Mouse (Mus musculus) Patski (cell line): ENCODE data around the gene Tbc1d22b. TPM values are rescaled to one million over a fixed set of nuclear protein-coding genes. Genes with fewer than 3 reads are reported as not detected.
A peak's percentile ranks its signal among the peaks of the same experiment; 100 is the strongest.

ENCODE experiments used
- ATAC-seq: fragments of 100-300 bp; one replicate; pipeline ENCODE4 v1.8.0; 2021
- CTCF ChIA-PET: fragments of 350-600 bp; sonication (Branson Sonifier 250); formaldehyde crosslinking; loops from one replicate; lab custom pipeline; 2022; ENCODE audit warnings: inconsistent platforms; lab: Charles Lee
- POLR2A ChIA-PET: fragments of 350-600 bp; sonication (Branson Sonifier 250); formaldehyde crosslinking; loops from one replicate; lab custom pipeline; 2022; ENCODE audit warnings: antibody characterized with exemption, inconsistent platforms; lab: Charles Lee
- DNase-seq: peaks from one replicate; pipeline ENCODE4 v3.0.0-alpha.2; 2011; ENCODE audit warnings: low read depth, low spot score
- H3K27me3 ChIP-seq: fragments of 371-371 bp; one replicate; pipeline ENCODE4 v1.5.1; 2021
- CTCF ChIP-seq: fragments of 100-300 bp; IDR thresholded peaks from one replicate; pipeline ENCODE4 v1.5.1; 2021
- in situ Hi-C: fragments of 300-500 bp; cut with MboI; formaldehyde crosslinking; loops from 3 replicates; pipeline ENCODE4 v1.11.1; 2018; ENCODE audit warnings: low pct_unique_long_range_greater_than_20kb, mixed read lengths
- polyA plus RNA-seq: library from polyadenylated mRNA; unstranded; gene quantifications from one replicate; pipeline ENCODE4 v1.2.3, GENCODE M21; 2021

Gene Tbc1d22b
- polyA plus RNA-seq, 1 experiment from 2014 or later: 21.9 TPM

DNA sequence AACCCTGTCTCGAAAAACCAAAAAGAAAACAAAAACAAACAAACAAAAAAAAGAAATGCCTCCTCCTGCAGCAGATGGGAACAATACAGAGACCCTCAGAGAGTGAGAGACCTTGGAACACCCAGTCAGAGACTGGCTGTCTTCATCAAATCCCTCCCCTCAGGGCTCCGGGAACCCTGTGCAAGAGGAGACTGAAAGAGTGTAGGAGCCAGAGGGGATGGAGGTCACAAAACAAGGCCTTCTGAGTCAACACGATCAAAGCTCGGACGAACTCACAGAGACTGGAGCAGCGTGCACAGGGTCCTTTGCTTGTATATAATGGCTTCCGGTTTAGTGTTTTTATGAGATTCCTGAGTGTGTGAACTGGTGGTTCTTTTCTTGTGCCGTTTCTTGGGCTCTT, 9.2 kb upstream of the Tbc1d22b start:
- TF ChIP-seq CTCF: no peak
- in situ Hi-C loops: no loop called here
- CTCF ChIA-PET: no interaction called here
- ATAC-seq (no peak), DNase-seq (no peak)
- POLR2A ChIA-PET: no interaction called here
- no peaks in the 10 kb centered on the region for H3K27me3 ChIP-seq

DNA sequence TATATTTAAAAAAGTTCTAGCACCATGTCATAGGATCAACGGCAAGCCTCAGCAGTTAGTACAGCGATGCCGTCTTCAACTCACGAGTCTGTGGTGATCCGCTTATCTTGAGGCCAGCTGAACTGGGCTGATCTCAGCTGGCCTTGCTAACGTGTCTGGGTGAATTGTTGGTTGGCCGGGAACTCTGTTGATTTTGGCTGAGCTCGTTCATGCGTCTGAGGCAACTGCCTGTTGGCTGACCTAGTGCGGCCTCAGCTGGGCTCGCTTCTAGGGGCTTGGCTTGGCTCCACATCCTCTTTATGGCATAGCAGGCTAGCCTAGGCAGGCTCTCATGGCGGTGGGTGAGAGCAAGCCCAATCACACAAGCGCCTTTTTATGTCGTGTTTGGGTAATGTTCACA, 8.2 kb upstream of the Tbc1d22b start:
- H3K27me3 ChIP-seq: no peaks in the 10 kb centered on the region
- DNase-seq: no peak
- ChIA-PET CTCF (no interaction called here), POLR2A (no interaction called here)
- no peak for TF ChIP-seq CTCF
- in situ Hi-C loops: no loop called here
- no peak for ATAC-seq

DNA sequence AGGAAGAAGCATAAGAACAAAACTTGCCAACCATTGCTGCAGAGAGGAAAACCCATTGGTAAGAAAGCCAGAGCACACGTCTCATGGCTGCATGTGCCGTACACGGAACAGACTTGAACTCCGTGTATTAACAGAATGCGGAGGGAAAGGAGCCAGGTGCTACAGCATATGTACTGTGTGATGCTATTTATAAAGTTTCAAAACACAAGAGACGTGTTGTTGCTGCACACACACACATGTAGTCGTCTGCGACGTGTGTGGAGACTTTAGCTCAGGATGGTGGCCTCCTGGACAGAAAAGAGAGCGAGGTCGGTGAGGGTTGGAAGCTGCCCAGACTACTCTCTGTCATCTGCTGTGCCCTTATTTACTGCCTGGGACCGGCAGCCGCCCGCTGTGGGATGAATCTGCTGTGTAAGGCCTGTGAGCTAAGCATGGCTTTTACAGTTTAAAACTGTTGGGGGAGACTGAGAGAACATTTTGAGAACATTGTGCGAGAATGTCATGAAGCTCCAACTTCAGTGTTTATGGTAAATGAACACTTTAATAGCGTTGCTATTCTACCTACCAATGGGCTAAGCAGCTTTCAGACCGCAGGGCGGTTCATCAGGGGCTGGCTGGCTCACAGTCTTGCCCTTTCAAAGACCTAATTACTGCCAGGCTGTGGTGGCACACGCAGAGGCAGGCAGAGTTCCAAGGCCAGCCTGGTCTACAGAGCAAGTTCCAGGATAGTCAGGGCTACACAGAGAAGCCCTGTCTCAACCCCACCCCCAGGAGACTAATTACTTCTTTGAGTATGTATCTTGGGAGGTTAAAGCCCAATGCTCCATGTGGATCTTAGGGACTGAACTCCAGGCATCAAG, 6.5 kb upstream of the Tbc1d22b start:
- TF ChIP-seq CTCF: no peak
- DNase-seq (no peak), ATAC-seq (no peak)
- ChIA-PET POLR2A (interaction anchor here (0.5 kb wide), 1 partner anchor 9 kb away, joined by 3 read pairs; the partner anchor contains the start of gene Tmem217), CTCF (no interaction called here)
- in situ Hi-C loops: no loop called here
- no peaks in the 10 kb centered on the region for H3K27me3 ChIP-seq

DNA sequence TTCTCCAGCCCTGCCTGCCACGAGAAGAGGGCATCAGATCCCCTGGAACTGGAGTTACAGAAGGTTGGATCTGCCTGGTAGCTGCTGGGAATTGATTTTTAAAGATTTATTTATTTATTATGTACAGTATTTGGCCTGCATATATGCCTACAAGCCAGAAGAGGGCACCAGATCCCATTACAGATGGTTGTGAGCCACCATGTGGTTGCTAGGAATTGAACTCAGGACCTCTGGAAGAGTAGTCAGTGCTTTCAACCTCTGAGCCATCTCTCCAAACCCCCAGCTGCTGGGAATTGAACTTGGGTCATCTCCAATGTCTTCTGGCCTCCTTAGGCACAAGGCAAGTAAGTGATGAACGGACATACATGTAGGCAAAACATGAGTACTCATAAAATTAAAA, 5.5 kb upstream of the Tbc1d22b start:
- POLR2A ChIA-PET: no interaction called here
- no peaks in the 10 kb centered on the region for H3K27me3 ChIP-seq
- in situ Hi-C loops: no loop called here
- CTCF ChIA-PET: no interaction called here
- TF ChIP-seq CTCF: peak; percentile 56
- DNase-seq (no peak), ATAC-seq (no peak)

DNA sequence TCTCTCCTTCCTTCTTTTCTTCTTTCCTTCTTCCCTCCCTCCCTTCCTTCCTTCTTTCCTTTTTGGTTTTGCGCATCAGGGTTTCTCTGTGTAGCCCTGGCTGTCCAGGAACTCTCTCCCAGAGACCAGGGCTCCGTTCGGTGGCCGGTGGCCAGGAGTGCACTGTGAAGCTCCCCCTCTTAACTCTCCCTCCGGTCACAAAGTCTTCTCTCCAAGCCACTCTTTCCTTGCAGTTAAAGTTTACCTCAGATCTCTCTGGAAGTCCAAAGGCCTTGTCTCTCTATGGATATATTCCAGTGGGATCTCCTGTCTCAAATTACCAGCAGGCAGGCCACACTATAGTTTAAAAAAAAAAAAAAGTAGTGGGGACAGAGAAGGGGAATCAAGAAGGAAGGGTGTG, 4.3 kb upstream of the Tbc1d22b start:
- no peaks in the 10 kb centered on the region for H3K27me3 ChIP-seq
- ChIA-PET CTCF (no interaction called here), POLR2A (no interaction called here)
- TF ChIP-seq CTCF: no peak
- no peak for DNase-seq
- in situ Hi-C loops: no loop called here
- no peak for ATAC-seq

DNA sequence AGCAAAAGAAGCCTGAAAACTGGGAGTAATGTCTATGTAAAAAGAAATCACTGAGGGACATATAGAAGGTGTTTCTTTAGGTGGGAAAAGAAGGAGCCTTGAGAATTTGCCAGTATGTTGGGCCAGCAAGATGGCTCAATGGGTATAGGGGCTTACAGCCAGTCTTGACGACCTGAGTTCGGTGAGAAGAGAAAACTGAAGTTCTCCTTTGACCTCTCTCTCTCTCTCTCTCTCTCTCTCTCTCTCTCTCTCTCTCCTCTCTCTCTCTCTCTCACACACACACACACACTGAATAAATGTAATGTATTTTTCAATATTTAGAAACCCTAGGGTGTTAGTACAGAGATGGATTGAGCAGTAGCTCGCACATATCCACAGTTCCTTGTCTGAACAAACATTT, 1.1 kb upstream of the Tbc1d22b start:
- DNase-seq (no peak), ATAC-seq (no peak)
- in situ Hi-C loops: no loop called here
- ChIA-PET POLR2A (no interaction called here), CTCF (no interaction called here)
- H3K27me3 ChIP-seq: no peaks in the 10 kb centered on the region
- no peak for TF ChIP-seq CTCF

DNA sequence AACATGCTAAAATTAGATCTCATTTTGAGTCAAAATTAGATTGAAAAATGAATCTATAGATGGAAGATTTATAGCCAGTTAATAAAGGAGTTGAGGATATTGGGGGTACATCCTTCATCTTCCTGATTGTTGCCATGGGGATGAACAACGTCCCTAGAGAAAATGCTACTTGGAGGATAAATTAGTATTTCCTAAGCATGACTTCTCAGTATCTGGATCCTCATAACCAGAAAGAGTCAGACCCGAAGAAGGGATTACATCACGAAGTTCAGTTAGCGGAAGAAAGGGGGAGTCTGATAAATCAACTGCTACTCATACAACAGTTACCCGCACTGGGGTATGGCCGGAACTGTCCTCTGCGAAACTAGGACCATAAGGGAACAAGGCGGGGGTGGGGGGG, 591 bp upstream of the Tbc1d22b start:
- in situ Hi-C loops: no loop called here
- no peak for TF ChIP-seq CTCF
- ChIA-PET POLR2A (no interaction called here), CTCF (no interaction called here)
- H3K27me3 ChIP-seq: no peaks in the 10 kb centered on the region
- no peak for DNase-seq
- no peak for ATAC-seq

DNA sequence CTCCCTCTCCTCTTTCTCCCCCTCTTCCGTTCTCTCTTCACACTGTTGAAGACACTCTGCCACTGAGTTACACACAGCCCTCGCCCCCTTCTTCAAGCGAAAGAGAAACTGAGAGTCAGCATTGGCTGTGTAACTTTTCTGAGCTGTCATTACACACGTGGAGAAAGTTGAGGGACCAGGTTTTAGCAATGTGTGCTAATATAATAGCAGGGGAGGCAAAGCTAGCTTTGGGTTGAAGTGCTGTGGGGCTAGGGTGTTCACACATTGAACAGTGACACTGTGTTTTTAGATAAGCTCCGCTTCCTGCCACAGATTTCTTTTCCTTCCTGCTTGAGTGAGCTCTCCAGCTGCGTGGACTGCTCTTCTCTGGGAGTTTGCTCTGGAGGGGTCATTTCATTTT, 1.4 kb downstream of the Tbc1d22b start:
- no peak for ATAC-seq
- ChIA-PET CTCF (no interaction called here), POLR2A (no interaction called here)
- no peak for DNase-seq
- H3K27me3 ChIP-seq: no peaks in the 10 kb centered on the region
- TF ChIP-seq CTCF: no peak
- in situ Hi-C loops: no loop called here

DNA sequence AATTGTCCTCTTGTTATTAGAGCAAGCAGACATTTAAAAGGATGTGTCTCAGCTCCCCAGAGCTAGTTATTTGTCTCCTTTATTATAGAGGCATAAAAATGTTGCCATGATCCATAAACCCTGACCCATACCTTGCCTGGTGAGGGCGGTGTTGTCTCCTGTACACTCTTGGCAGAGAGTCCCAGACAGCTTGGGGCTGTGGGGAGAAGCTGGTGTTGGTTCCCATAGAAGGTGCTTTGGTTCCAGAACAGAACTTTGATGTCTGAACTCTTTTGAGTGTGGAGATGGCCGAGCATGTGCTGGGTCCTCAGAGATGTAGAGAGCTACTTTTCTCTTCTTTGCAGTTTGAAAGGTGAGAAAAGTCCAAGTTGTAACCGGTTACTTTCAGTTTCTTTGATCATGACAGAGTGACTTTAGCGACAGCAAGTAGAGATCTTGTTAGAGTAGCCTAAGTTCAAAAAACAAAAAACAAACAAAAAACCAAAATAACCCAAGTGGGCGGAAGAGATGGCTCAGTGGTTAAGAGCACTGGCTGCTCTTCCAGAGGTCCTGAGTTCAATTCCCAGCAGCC, 2.7 kb downstream of the Tbc1d22b start, which contains the start of gene Tmem217:
TSS of gene Tmem217 (minus strand) at position 224 of the 571 bp plus-strand sequence.
- no peak for TF ChIP-seq CTCF
- in situ Hi-C loops: no loop called here
- ChIA-PET POLR2A (interaction anchor here (0.6 kb wide), 1 partner anchor 9 kb away, joined by 3 read pairs; no protein-coding TSS in a partner anchor), CTCF (interaction anchor here (0.8 kb wide), 1 partner anchor 24 kb away, joined by 3 read pairs; no protein-coding TSS in a partner anchor)
- H3K27me3 ChIP-seq: no peaks in the 10 kb centered on the region
- DNase-seq: no peak
- no peak for ATAC-seq

DNA sequence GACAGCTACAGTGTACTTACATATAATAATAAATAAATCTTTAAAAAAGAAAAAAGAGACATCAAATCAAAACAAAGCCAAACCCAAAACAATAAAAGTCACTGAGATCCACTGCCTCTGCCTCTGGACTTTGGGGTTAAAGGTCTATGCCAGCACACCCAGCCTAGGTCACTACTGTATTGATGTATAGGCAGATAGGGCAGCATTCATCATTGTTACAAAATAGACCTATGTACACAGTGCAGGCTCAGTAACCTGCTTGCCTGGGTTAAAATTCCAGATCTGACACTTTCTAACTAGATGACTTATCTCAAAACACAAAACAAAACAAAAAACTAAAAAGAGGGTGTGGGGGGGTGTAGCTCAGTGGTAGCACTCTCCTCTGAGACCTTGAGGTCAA, 4.6 kb downstream of the Tbc1d22b start:
- DNase-seq (no peak), ATAC-seq (no peak)
- CTCF ChIA-PET: interaction anchor here (1.3 kb wide), 1 partner anchor 16 kb away, joined by 3 read pairs; no protein-coding TSS in a partner anchor
- in situ Hi-C loops: no loop called here
- H3K27me3 ChIP-seq: no peaks in the 10 kb centered on the region
- TF ChIP-seq CTCF: no peak
- POLR2A ChIA-PET: no interaction called here

DNA sequence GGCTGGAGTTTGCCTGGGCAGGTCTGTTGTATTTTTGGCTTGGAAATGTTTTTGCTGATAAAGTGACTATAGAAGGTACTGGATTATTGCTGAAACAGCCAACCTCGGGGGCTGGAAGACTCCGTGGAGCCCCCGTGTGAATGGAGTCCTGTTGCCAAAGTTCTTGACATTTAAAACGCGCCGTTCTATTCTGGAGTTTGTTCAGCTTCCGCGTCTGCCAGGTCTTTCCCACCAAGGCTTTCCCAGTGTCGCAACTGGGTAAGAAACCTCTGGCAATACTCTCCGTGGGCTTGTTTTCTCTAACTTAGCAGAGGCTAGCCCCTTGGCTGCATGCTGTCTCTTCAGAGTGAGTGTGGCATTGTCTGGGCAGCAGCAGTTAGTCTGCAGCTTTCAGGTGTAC, 6.9 kb downstream of the Tbc1d22b start:
- CTCF ChIA-PET: interaction anchor here (1.2 to 1.5 kb wide), 2 partner anchors 14 to 185 kb away, joined by 3 to 4 read pairs; no protein-coding TSS in a partner anchor
- H3K27me3 ChIP-seq: no peaks in the 10 kb centered on the region
- TF ChIP-seq CTCF: no peak
- in situ Hi-C loops: no loop called here
- POLR2A ChIA-PET: no interaction called here
- no peak for DNase-seq
- no peak for ATAC-seq
